Comparison of ENCODE assay signal across 29 mouse cellular contexts in genomic region chr9:36803926-36804325, GRCm38 (mm10). TPM values are rescaled to one million over a fixed set of nuclear protein-coding genes. Genes with fewer than 3 reads are reported as not detected.
"Had no signal": no experiment of that assay in that cellular context is flagged by ENCODE, and none has a peak within 500 bp of the region (broad histone marks: within the 10 kb centered on the region; RNA-seq: fewer than 3 reads in every experiment).

No protein-coding gene starts in this region.

- H3K9ac ChIP-seq: heart, embryonic 13.5 days; heart, embryonic 15.5 days; hindbrain, embryonic 12.5 days; hindbrain, embryonic 14.5 days; intestine, embryonic 15.5 days; kidney, embryonic 15.5 days; limb, embryonic 13.5 days; limb, embryonic 15.5 days; liver, embryonic 12.5 days; liver, embryonic 14.5 days had no signal

- DNase-seq: gastrocnemius, postnatal 14 days; heart, adult 2 months; heart, postnatal 14 days; heart, postnatal 4 days; kidney, adult 11 months; kidney, adult 2 months; kidney, adult 9 months; kidney, postnatal 14 days; kidney, postnatal 36 days; layer of hippocampus, adult 9-11 months; layer of hippocampus, postnatal 36 days; left cerebral cortex, postnatal 4 days had no signal

- H3K27ac ChIP-seq: heart, adult 2 months; heart, embryonic 13.5 days; heart, embryonic 15.5 days; hindbrain, embryonic 10.5 days; hindbrain, embryonic 12.5 days; hindbrain, embryonic 14.5 days; intestine, embryonic 15.5 days; kidney, embryonic 15.5 days; kidney, postnatal 0 days; limb, embryonic 13.5 days; limb, embryonic 15.5 days; liver, embryonic 12.5 days; liver, embryonic 14.5 days had no signal

- H3K36me3 ChIP-seq: heart, embryonic 13.5 days; heart, embryonic 15.5 days; hindbrain, embryonic 10.5 days; hindbrain, embryonic 12.5 days; intestine, embryonic 15.5 days; kidney, embryonic 15.5 days; limb, embryonic 13.5 days; limb, embryonic 15.5 days; liver, embryonic 12.5 days had no signal

- H3K27me3 ChIP-seq: heart, embryonic 13.5 days; heart, embryonic 15.5 days; hindbrain, embryonic 12.5 days; intestine, embryonic 15.5 days; kidney, embryonic 15.5 days; limb, embryonic 13.5 days; limb, embryonic 15.5 days; liver, embryonic 12.5 days had no signal

- H3K4me1 ChIP-seq: heart, embryonic 13.5 days; heart, embryonic 15.5 days; hindbrain, embryonic 12.5 days; intestine, embryonic 15.5 days; limb, embryonic 15.5 days; liver, embryonic 12.5 days had no signal

- H3K4me3 ChIP-seq: heart, adult 2 months; heart, embryonic 13.5 days; heart, embryonic 15.5 days; hindbrain, embryonic 10.5 days; hindbrain, embryonic 12.5 days; intestine, embryonic 15.5 days; kidney, embryonic 15.5 days; limb, embryonic 13.5 days; limb, embryonic 15.5 days; liver, embryonic 12.5 days had no signal

- H3K9me3 ChIP-seq: heart, embryonic 13.5 days; heart, embryonic 15.5 days; hindbrain, embryonic 10.5 days; hindbrain, embryonic 12.5 days; intestine, embryonic 15.5 days; kidney, embryonic 15.5 days; limb, embryonic 13.5 days; limb, embryonic 15.5 days; liver, embryonic 12.5 days had no signal

- ATAC-seq: hindbrain, embryonic 16.5 days; inflammation-experienced regulatory T-cells, adult 6 months; intestine, embryonic 15.5 days; liver, embryonic 12.5 days had no signal

- H3K4me2 ChIP-seq: heart, embryonic 11.5 days; heart, embryonic 13.5 days; heart, embryonic 15.5 days; hindbrain, embryonic 12.5 days; hindbrain, embryonic 14.5 days; intestine, embryonic 15.5 days; kidney, embryonic 15.5 days; limb, embryonic 13.5 days; limb, embryonic 15.5 days; liver, embryonic 12.5 days had no signal

RNA-seq across cellular contexts. Expression of gene Fez1, which starts 17.7 kb away (rescaled TPM):
- total RNA-seq: granulocyte monocyte progenitor cell, adult 5-6 weeks had no signal
- polyA plus RNA-seq: inflammation-experienced regulatory T-cells, adult 6 months; liver, adult 2 months had no signal
